Mouse (Mus musculus): ENCODE measurements at regions not wholly inside any gene's neighbourhood (a gene's known extent, or its start where the extent isn't known, plus 50 kb on each side); places are given as distances from the start of the nearest gene placed in this dataset.
A peak's percentile ranks its signal among the peaks of the same experiment; 100 is the strongest.

DNA sequence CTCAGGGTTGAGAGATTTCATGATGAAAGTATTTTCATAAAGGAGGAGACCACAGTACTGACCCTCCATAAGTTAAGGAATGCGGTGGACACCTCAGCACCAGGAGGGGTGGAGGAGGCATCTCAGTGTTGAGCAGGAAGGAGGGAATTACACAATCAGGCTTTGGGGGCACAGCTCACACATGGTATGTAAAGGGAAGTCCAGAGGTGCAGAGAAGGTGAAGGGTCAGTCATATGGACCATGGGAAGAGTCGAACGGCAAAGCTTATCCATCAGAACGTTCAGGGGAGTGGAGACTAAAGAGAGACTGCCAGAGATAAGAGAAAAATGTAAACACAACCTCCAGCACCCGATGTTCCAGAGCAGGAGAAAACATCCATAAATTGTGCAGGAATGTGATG, 166.4 kb upstream of the Dapk1 start:
- H3K27me3 ChIP-seq (ENCODE audit: insufficient read depth, low read length): no peaks in the 10 kb centered on the region
- no peak for TF ChIP-seq CTCF (IDR thresholded peaks at IDR 0.05; ENCODE audit: low read depth)
- no peak overlapping the region for H3K9ac ChIP-seq (ENCODE audit: low read depth, low read length)
- no peaks in the 10 kb centered on the region for H3K9me3 ChIP-seq (replicated peaks; ENCODE audit: low read length)
- no peak overlapping the region for H3K4me3 ChIP-seq (replicated peaks; ENCODE audit: low read depth, low read length)
- no peak overlapping the region for H3K4me2 ChIP-seq (ENCODE audit: low read length)
- H3K36me3 ChIP-seq (ENCODE audit: insufficient read depth, low read length): no peaks in the 10 kb centered on the region
- 26% methylated on average over 5 of the region's 5 CpGs for WGBS
- 0 out of 2 replicates have a peak, but pooled peaks cover 4% of the 10 kb centered on the region for H3K4me1 ChIP-seq (replicated peaks; ENCODE audit: insufficient read depth, low read length)
- peak overlapping the region; percentile 25; the same call in 1 of the 2 replicates for H3K27ac ChIP-seq
- peak; percentile 48 for DNase-seq (ENCODE audit: low spot score)
- ATAC-seq (replicated peaks; ENCODE audit: low FRiP score, low read depth): no peak; the same call in 1 of the 2 replicates

DNA sequence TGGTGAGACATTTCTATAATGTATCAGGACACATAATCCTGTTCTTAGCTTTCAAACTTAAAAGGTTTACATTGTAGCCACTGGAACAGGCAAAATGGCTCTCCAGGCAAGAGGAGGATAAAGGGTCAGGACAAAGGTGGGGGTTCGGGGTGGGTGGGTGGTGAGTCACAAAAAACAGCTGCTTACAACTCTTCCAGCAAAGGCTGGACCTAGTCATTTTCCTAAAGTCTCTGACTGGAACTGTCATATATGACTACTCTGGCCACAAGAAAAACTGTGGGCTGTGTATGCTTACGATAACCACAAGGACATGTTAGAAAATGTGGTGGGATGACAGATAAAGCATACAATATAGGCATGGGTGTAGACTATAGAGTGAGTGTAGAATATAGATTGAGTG, 163.6 kb upstream of the Dapk1 start:
- H3K27me3 ChIP-seq (ENCODE audit: insufficient read depth, low read length): no peaks in the 10 kb centered on the region
- no peak overlapping the region for H3K27ac ChIP-seq
- 0 out of 2 replicates have a peak, but pooled peaks cover 4% of the 10 kb centered on the region for H3K4me1 ChIP-seq (replicated peaks; ENCODE audit: insufficient read depth, low read length)
- ATAC-seq (replicated peaks; ENCODE audit: low FRiP score, low read depth) (no peak), DNase-seq (ENCODE audit: low spot score) (no peak)
- TF ChIP-seq CTCF (IDR thresholded peaks at IDR 0.05; ENCODE audit: low read depth): no peak
- no peaks in the 10 kb centered on the region for H3K36me3 ChIP-seq (ENCODE audit: insufficient read depth, low read length)
- H3K4me2 ChIP-seq (ENCODE audit: low read length): no peak overlapping the region
- WGBS: 86% methylated on average over 2 of the region's 2 CpGs
- H3K9ac ChIP-seq (ENCODE audit: low read depth, low read length): no peak overlapping the region
- no peak overlapping the region for H3K4me3 ChIP-seq (replicated peaks; ENCODE audit: low read depth, low read length)
- H3K9me3 ChIP-seq (replicated peaks; ENCODE audit: low read length): no peaks in the 10 kb centered on the region

DNA sequence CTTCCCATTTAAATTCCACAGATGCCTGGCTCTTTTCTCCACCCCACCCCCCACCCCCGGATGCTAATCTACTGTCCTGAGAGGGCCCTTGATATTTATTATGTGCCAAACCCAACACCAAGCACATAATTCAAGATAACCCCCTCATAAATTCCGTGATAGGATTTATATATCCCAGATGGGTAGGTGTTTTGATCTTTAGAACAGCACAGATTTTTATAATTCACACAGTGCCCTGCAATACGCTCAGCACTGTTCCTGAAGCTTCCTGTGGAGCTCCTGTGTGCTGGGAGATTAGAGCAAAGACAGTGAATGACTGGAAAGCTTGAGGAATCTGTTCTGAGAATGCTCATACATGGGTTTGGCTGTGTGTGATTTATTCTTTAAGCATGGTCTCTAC, 161.2 kb upstream of the Dapk1 start:
- DNase-seq (ENCODE audit: low spot score) (no peak), ATAC-seq (replicated peaks; ENCODE audit: low FRiP score, low read depth) (no peak)
- no peak overlapping the region for H3K9ac ChIP-seq (ENCODE audit: low read depth, low read length)
- H3K9me3 ChIP-seq (replicated peaks; ENCODE audit: low read length): no peaks in the 10 kb centered on the region
- no peak overlapping the region for H3K4me3 ChIP-seq (replicated peaks; ENCODE audit: low read depth, low read length)
- no peak overlapping the region for H3K27ac ChIP-seq
- H3K27me3 ChIP-seq (ENCODE audit: insufficient read depth, low read length): no peaks in the 10 kb centered on the region
- H3K36me3 ChIP-seq (ENCODE audit: insufficient read depth, low read length): no peaks in the 10 kb centered on the region
- H3K4me1 ChIP-seq (replicated peaks; ENCODE audit: insufficient read depth, low read length): no peaks in the 10 kb centered on the region
- no peak for TF ChIP-seq CTCF (IDR thresholded peaks at IDR 0.05; ENCODE audit: low read depth)
- WGBS: 32% methylated on average over 3 of the region's 3 CpGs
- H3K4me2 ChIP-seq (ENCODE audit: low read length): no peak overlapping the region

DNA sequence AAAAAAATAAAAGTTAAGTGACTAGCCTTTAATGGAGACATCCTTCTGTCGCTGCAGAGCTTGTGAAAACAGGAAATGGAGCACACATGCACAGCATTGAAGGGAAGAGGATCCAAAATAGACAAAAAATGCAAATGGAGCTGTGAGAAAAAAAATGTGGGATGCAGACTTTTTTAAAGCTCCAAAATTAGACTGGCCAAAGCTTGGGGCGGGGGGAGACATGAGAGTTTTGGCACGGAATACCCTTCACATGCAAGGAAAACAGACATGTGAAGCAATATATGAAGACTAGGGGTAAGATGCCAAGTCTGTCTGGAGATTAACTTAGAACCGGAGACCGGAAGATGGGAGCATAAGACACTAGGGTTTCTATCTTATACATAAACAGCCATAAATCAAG, 156.6 kb upstream of the Dapk1 start:
- H3K9me3 ChIP-seq (replicated peaks; ENCODE audit: low read length): no peaks in the 10 kb centered on the region
- no peaks in the 10 kb centered on the region for H3K4me1 ChIP-seq (replicated peaks; ENCODE audit: insufficient read depth, low read length)
- no peaks in the 10 kb centered on the region for H3K36me3 ChIP-seq (ENCODE audit: insufficient read depth, low read length)
- H3K27me3 ChIP-seq (ENCODE audit: insufficient read depth, low read length): no peaks in the 10 kb centered on the region
- ATAC-seq (replicated peaks; ENCODE audit: low FRiP score, low read depth): no peak
- TF ChIP-seq CTCF (IDR thresholded peaks at IDR 0.05; ENCODE audit: low read depth): no peak
- 46% methylated on average over 5 of the region's 5 CpGs for WGBS
- no peak overlapping the region for H3K9ac ChIP-seq (ENCODE audit: low read depth, low read length)
- H3K4me2 ChIP-seq (ENCODE audit: low read length): no peak overlapping the region
- no peak for DNase-seq (ENCODE audit: low spot score)
- no peak overlapping the region for H3K27ac ChIP-seq
- no peak overlapping the region for H3K4me3 ChIP-seq (replicated peaks; ENCODE audit: low read depth, low read length)

DNA sequence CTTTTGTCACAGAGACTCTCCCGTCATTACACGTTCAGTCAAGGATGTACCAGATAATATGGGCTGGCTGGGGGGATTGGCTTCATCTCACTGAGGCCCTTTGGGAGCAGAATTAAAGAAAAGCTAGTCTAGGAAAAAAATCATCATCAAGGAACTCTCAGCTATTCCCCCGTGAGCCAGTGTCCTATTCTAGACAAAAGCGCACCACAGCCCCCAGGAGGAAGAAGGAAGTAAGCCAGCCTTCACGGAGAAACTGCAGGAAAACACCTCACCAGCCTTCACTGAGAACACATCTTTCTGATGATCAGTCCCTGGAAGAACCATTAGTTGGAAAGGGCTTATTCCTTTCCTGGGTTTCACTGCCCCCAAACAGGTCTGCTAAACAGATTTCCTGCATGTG, 154.8 kb upstream of the Dapk1 start:
- H3K36me3 ChIP-seq (ENCODE audit: insufficient read depth, low read length): no peaks in the 10 kb centered on the region
- TF ChIP-seq CTCF (IDR thresholded peaks at IDR 0.05; ENCODE audit: low read depth): peak; percentile 61
- H3K9me3 ChIP-seq (replicated peaks; ENCODE audit: low read length): no peaks in the 10 kb centered on the region
- no peak overlapping the region for H3K4me2 ChIP-seq (ENCODE audit: low read length)
- H3K27ac ChIP-seq: no peak overlapping the region
- DNase-seq (ENCODE audit: low spot score): peak; percentile 75
- ATAC-seq (replicated peaks; ENCODE audit: low FRiP score, low read depth): no peak
- no peaks in the 10 kb centered on the region for H3K4me1 ChIP-seq (replicated peaks; ENCODE audit: insufficient read depth, low read length)
- no peaks in the 10 kb centered on the region for H3K27me3 ChIP-seq (ENCODE audit: insufficient read depth, low read length)
- H3K4me3 ChIP-seq (replicated peaks; ENCODE audit: low read depth, low read length): no peak overlapping the region
- WGBS: 40% methylated on average over 5 of the region's 5 CpGs
- no peak overlapping the region for H3K9ac ChIP-seq (ENCODE audit: low read depth, low read length)

DNA sequence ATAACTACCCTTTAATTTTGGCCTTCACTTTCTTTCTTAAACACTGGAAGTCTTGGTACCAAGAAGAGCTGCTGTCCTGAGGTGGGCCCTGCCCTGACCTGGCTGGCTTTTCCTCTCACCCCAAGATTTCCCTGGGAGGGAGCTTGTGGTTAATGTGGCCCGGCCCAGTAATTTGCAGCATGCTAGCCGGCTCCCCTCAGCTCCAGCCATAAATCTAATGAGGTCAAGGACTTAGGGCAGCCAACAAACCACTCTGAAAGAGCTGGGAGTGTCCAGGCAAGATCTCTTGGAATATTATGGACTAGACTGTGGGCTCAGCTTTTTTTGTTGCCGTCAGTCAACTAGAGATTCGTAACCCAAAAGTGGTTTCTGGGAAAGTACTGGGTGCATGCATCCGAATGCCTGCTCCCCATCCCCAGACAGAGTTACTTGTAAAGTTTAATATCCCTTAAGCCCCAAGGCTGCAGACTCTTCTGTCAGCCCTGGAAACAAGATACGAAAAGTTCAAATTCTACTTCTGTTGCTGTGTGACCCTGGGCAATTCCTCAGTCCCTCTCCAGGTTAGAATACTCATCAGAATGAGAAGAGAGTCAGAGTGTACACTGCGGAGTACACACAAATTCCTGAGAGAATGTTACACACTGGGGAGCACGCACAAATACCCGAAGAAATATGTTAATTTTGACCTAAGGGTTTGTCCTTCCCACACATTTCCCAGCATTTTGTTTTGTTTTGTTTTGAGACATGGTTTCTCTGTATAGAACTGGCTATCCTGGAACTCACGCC, 150.8 kb upstream of the Dapk1 start:
- DNase-seq (ENCODE audit: low spot score): peak; percentile 86
- Histone ChIP-seq H3K36me3 (ENCODE audit: insufficient read depth, low read length) (no peaks in the 10 kb centered on the region), H3K4me1 (replicated peaks; ENCODE audit: insufficient read depth, low read length) (no peaks in the 10 kb centered on the region), H3K27me3 (ENCODE audit: insufficient read depth, low read length) (no peaks in the 10 kb centered on the region), H3K9ac (ENCODE audit: low read depth, low read length) (no peak overlapping the region), H3K4me2 (ENCODE audit: low read length) (no peak overlapping the region), H3K27ac (no peak overlapping the region), H3K9me3 (replicated peaks; ENCODE audit: low read length) (no peaks in the 10 kb centered on the region), H3K4me3 (replicated peaks; ENCODE audit: low read depth, low read length) (no peak overlapping the region)
- ATAC-seq (replicated peaks; ENCODE audit: low FRiP score, low read depth): no peak
- TF ChIP-seq CTCF (IDR thresholded peaks at IDR 0.05; ENCODE audit: low read depth): no peak
- 36% methylated on average over 10 of the region's 10 CpGs for WGBS

Data from kidney, postnatal 0 days (tissue).